Mouse (Mus musculus): Measurements from ENCODE around the gene Ipo13.
A peak's percentile ranks its signal among the peaks of the same experiment; 100 is the strongest.

Gene Ipo13

GRCm38 (mm10) chr4:117914591-117915442, at the start of gene Ipo13:
Gene Ipo13, minus strand, starts transcription at chr4:117914999.
- DNase-seq (ENCODE audit: low read depth, low spot score), result peak; percentile 82

- DNase-seq (ENCODE audit: low read depth, low spot score), result no peak
Measured at GRCm38 (mm10) chr4:117957492-117957891, 42.7 kb upstream of the Ipo13 start.

- no peak for DNase-seq (ENCODE audit: low read depth, low spot score)
Measured at GRCm38 (mm10) chr4:117947493-117947892, 32.7 kb upstream of the Ipo13 start.

- no peak for DNase-seq (ENCODE audit: low read depth, low spot score)
Measured at GRCm38 (mm10) chr4:117946639-117947305, 32.0 kb upstream of the Ipo13 start.

- DNase-seq (ENCODE audit: low read depth, low spot score), result no peak
Measured at GRCm38 (mm10) chr4:117943317-117943716, 28.5 kb upstream of the Ipo13 start.

- DNase-seq (ENCODE audit: low read depth, low spot score), result no peak
Measured at GRCm38 (mm10) chr4:117936964-117937363, 22.2 kb upstream of the Ipo13 start.

- no peak for DNase-seq (ENCODE audit: low read depth, low spot score)
Measured at GRCm38 (mm10) chr4:117934081-117934480, 19.3 kb upstream of the Ipo13 start.

- DNase-seq (ENCODE audit: low read depth, low spot score), result no peak
Measured at GRCm38 (mm10) chr4:117933248-117933647, 18.4 kb upstream of the Ipo13 start.

GRCm38 (mm10) chr4:117929391-117929881, 14.6 kb upstream of the Ipo13 start, which contains the start of gene Artn:
Gene Artn, minus strand, starts transcription at chr4:117929763.
- no peak for DNase-seq (ENCODE audit: low read depth, low spot score)

GRCm38 (mm10) chr4:117928699-117929241, 14.0 kb upstream of the Ipo13 start:
- no peak for DNase-seq (ENCODE audit: low read depth, low spot score)

- no peak for DNase-seq (ENCODE audit: low read depth, low spot score)
Measured at GRCm38 (mm10) chr4:117928234-117928633, 13.4 kb upstream of the Ipo13 start.

- DNase-seq (ENCODE audit: low read depth, low spot score), result no peak
Measured at GRCm38 (mm10) chr4:117926545-117927482, 12.0 kb upstream of the Ipo13 start.

GRCm38 (mm10) chr4:117924916-117925315, 10.1 kb upstream of the Ipo13 start:
- DNase-seq (ENCODE audit: low read depth, low spot score), result no peak

GRCm38 (mm10) chr4:117923450-117923849, 8.7 kb upstream of the Ipo13 start:
- no peak for DNase-seq (ENCODE audit: low read depth, low spot score)

- no peak for DNase-seq (ENCODE audit: low read depth, low spot score)
Measured at GRCm38 (mm10) chr4:117921358-117921757, 6.6 kb upstream of the Ipo13 start.

GRCm38 (mm10) chr4:117918762-117919161, 4.0 kb upstream of the Ipo13 start:
- DNase-seq (ENCODE audit: low read depth, low spot score), result no peak

GRCm38 (mm10) chr4:117918261-117918660, 3.5 kb upstream of the Ipo13 start:
- DNase-seq (ENCODE audit: low read depth, low spot score), result no peak

GRCm38 (mm10) chr4:117917847-117918246, 3.0 kb upstream of the Ipo13 start:
- no peak for DNase-seq (ENCODE audit: low read depth, low spot score)

GRCm38 (mm10) chr4:117917402-117917801, 2.6 kb upstream of the Ipo13 start:
- DNase-seq (ENCODE audit: low read depth, low spot score), result no peak

GRCm38 (mm10) chr4:117916386-117916785, 1.6 kb upstream of the Ipo13 start:
- no peak for DNase-seq (ENCODE audit: low read depth, low spot score)

GRCm38 (mm10) chr4:117915489-117916105, 798 bp upstream of the Ipo13 start:
- no peak for DNase-seq (ENCODE audit: low read depth, low spot score)

All from WW6 (cell line).